Mouse (Mus musculus) testis, adult 2 months (tissue): ENCODE measurements at regions not wholly inside any gene's neighbourhood (a gene's known extent, or its start where the extent isn't known, plus 50 kb on each side); places are given as distances from the start of the nearest gene placed in this dataset.

ENCODE experiments used
- CTCF ChIP-seq: fragments of 200-500 bp; IDR thresholded peaks from 2 replicates; pipeline ENCODE4 v1.5.1; 2012; ENCODE audit warnings: low read depth, mild to moderate bottlenecking, inconsistent platforms, low read length, moderate library complexity; ENCODE audit not compliant: control insufficient read depth, insufficient read depth, insufficient replicate concordance
- POLR2A ChIP-seq: fragments of 200-500 bp; IDR thresholded peaks from 2 replicates; pipeline ENCODE4 v1.6.1; 2012; ENCODE audit warnings: low read depth, mild to moderate bottlenecking, inconsistent platforms, low read length, moderate library complexity; ENCODE audit not compliant: control insufficient read depth

DNA sequence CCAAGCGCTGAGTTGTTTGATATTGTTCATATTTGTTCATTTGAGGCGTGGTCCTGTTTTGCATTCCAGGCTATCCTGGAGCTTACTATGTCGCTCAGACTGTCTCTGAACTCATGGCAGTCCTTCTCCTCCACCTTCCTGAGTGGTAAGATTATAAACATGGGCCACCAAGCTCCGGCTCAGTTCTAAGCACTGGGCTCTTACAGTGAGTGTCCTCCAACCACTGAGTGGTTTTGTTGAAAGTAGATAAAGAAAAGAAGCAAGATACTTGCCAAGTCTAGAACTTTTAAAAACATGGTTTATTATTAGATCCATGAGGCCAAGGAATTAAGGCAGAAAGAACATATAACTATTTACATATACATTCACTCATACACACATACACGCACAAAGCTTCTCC lies 448.7 kb upstream of the Mki67 start:
- no peak for TF ChIP-seq CTCF
- no peak for TF ChIP-seq POLR2A
